Mouse (Mus musculus) kidney, adult 11 months (tissue): ENCODE data around the gene Itga11.
"Not testable (repeated sequence)": the region's sequence is repeated elsewhere in the genome, so short reads cannot be mapped to it uniquely, and the experiment has no call there.

Source experiments
- DNase-seq: peaks from one replicate; pipeline ENCODE4 v3.0.0; 2022

The Itga11 gene

GRCm38 (mm10) chr9:62768361-62768760 lies 90.7 kb downstream of the Itga11 start:
- no peak for DNase-seq

GRCm38 (mm10) chr9:62772746-62773145 lies 95.1 kb downstream of the Itga11 start:
- no peak for DNase-seq

- DNase-seq = no peak
These were observed 97.8 kb downstream of the Itga11 start for GRCm38 (mm10) chr9:62775464-62775863.

GRCm38 (mm10) chr9:62777461-62777860 lies 99.8 kb downstream of the Itga11 start:
- DNase-seq = peak; percentile 49

GRCm38 (mm10) chr9:62778721-62779120 lies 101.1 kb downstream of the Itga11 start:
- no peak for DNase-seq

- peak; percentile 41 for DNase-seq
These were observed 104.3 kb downstream of the Itga11 start for GRCm38 (mm10) chr9:62781965-62782364.

GRCm38 (mm10) chr9:62782976-62783781 lies 105.6 kb downstream of the Itga11 start:
- no peak for DNase-seq

GRCm38 (mm10) chr9:62784233-62784632 lies 106.6 kb downstream of the Itga11 start:
- no peak for DNase-seq

GRCm38 (mm10) chr9:62786721-62787120 lies 109.1 kb downstream of the Itga11 start:
- no peak for DNase-seq

- no peak for DNase-seq
These were observed 112.2 kb downstream of the Itga11 start for GRCm38 (mm10) chr9:62789856-62790255.

- DNase-seq = not testable (repeated sequence)
These were observed 121.6 kb downstream of the Itga11 start for GRCm38 (mm10) chr9:62799218-62799617.

GRCm38 (mm10) chr9:62810095-62810494 lies 132.5 kb downstream of the Itga11 start:
- no peak for DNase-seq

- DNase-seq = no peak
These were observed 133.2 kb downstream of the Itga11 start for GRCm38 (mm10) chr9:62810543-62811515.

GRCm38 (mm10) chr9:62811516-62812121 lies 134.0 kb downstream of the Itga11 start, which contains the start of gene Fem1b:
Gene Fem1b (minus strand): TSS chr9:62811934.
- DNase-seq = peak; percentile 90

GRCm38 (mm10) chr9:62812216-62813049 lies 134.8 kb downstream of the Itga11 start:
- DNase-seq = no peak

- no peak for DNase-seq
These were observed 137.1 kb downstream of the Itga11 start for GRCm38 (mm10) chr9:62814751-62815150.

- no peak for DNase-seq
These were observed 138.9 kb downstream of the Itga11 start for GRCm38 (mm10) chr9:62816323-62817098.

- DNase-seq = no peak
These were observed 139.5 kb downstream of the Itga11 start for GRCm38 (mm10) chr9:62817099-62817571.

- no peak for DNase-seq
These were observed 140.4 kb downstream of the Itga11 start for GRCm38 (mm10) chr9:62817828-62818614.

GRCm38 (mm10) chr9:62819494-62819893 lies 141.9 kb downstream of the Itga11 start:
- DNase-seq = no peak
